Mouse (Mus musculus): ENCODE results near the gene Ngb. TPM values are rescaled to one million over a fixed set of nuclear protein-coding genes. Genes with fewer than 3 reads are reported as not detected.

Gene Ngb
- total RNA-seq (2023): 0.36 to 0.97 TPM (median 0.47 TPM) in 3 of 4 replicates, not detected in the other

GRCm38 (mm10) chr12:87102165-87102631 is at the start of gene Ngb:
Ngb (minus strand) TSS chr12:87102539.

GRCm38 (mm10) chr12:87147395-87148089 is 45.2 kb upstream of the Ngb start, which contains the start of gene Pomt2:
Pomt2 (minus strand) TSS chr12:87147968.

GRCm38 (mm10) chr12:87146966-87147365 is 44.6 kb upstream of the Ngb start, which contains the start of gene Gstz1:
Gstz1 (plus strand) TSS chr12:87147165.

Other genes starting within 250 kb of the Ngb start
- gene Irf2bpl, start 217.7 kb downstream of the Ngb start, total RNA-seq (2023): 54.6 to 56.6 TPM (median 55.2 TPM) in 4 replicates
- gene Cipc, start 155.5 kb downstream of the Ngb start, total RNA-seq (2023): 49.2 to 55.1 TPM (median 53.5 TPM) in 4 replicates
- not detected in 4 replicates for gene Zdhhc22, start 112.1 kb downstream of the Ngb start, total RNA-seq (2023)
- gene Tmem63c, start 81.2 kb downstream of the Ngb start, total RNA-seq (2023): not detected in 4 replicates
- gene Gstz1, start 44.6 kb upstream of the Ngb start, total RNA-seq (2023): 15.3 to 17.9 TPM (median 16.6 TPM) in 4 replicates
- 5.6 to 6.6 TPM (median 6.2 TPM) in 4 replicates for gene Pomt2, start 45.4 kb upstream of the Ngb start, total RNA-seq (2023)
- 1.1 to 1.8 TPM (median 1.2 TPM) in 4 replicates for gene Samd15, start 97.2 kb upstream of the Ngb start, total RNA-seq (2023)
- gene Tmed8, start 97.9 kb upstream of the Ngb start, total RNA-seq (2023): 35.7 to 35.9 TPM (median 35.8 TPM) in 4 replicates
- gene Noxred1, start 136.2 kb upstream of the Ngb start, total RNA-seq (2023): 5.0 to 10.2 TPM (median 8.7 TPM) in 4 replicates
- gene Vipas39, start 163.7 kb upstream of the Ngb start, total RNA-seq (2023): 33.1 to 41.1 TPM (median 36.1 TPM) in 4 replicates
- 105 to 126 TPM (median 114 TPM) in 4 replicates for gene Ahsa1, start 163.9 kb upstream of the Ngb start, total RNA-seq (2023)
- not detected in 4 replicates for gene Ism2, start 197.2 kb upstream of the Ngb start, total RNA-seq (2023)